Mouse (Mus musculus): ENCODE data around the gene Sfxn2.
"Not testable (repeated sequence)": the region's sequence is repeated elsewhere in the genome, so short reads cannot be mapped to it uniquely, and the experiment has no call there.

Sfxn2 gene

GRCm38 (mm10) chr19:46542750-46543149 is 30.4 kb upstream of the Sfxn2 start:
- no peak for DNase-seq (ENCODE audit: low spot score)

DNA sequence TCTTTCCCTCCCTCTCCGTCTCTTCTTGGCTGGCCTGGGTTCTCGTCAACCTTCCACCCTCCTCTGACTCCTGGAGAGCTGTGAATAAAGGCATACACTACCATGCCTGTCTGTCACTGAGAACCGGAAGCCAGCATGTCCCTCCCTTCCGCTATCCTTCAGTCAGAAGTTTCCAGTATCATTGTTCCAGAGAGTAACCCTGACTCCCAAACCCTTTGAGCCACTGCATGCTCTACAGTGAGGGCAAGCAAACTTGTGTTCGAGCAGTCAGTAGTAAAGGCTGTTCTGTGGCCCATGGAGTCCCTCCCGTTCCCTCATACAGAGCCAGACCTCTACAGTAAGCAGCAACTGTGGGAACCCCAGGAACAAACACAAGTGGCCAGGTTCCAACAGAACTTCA is 25.6 kb upstream of the Sfxn2 start:
- DNase-seq (ENCODE audit: low spot score): no peak

DNA sequence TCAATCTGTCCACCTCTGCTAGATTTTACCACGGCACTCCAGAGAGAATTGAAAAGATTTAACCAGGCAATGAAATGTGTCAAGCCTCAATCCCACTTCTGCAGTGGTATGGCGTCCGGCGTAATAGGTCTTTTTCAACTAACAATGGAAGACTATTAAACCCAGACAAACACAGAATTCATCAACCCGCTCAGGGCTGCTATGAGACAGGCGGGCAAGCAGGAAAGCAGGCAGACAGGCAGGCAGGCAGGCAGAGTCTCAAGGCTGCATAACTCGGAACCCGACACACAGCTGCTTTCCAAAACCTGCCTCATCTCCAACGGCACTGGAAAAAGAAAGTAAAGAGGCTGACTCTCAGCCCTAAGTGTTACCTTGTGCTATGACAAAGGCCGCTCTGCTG is 25.1 kb upstream of the Sfxn2 start:
- DNase-seq (ENCODE audit: low spot score): no peak

- DNase-seq (ENCODE audit: low spot score): no peak
Measured at GRCm38 (mm10) chr19:46550385-46550784, 22.8 kb upstream of the Sfxn2 start.

GRCm38 (mm10) chr19:46552496-46552895 is 20.7 kb upstream of the Sfxn2 start:
- DNase-seq (ENCODE audit: low spot score): no peak

- DNase-seq (ENCODE audit: low spot score): no peak
Measured at GRCm38 (mm10) chr19:46553541-46553955, 19.6 kb upstream of the Sfxn2 start.

DNA sequence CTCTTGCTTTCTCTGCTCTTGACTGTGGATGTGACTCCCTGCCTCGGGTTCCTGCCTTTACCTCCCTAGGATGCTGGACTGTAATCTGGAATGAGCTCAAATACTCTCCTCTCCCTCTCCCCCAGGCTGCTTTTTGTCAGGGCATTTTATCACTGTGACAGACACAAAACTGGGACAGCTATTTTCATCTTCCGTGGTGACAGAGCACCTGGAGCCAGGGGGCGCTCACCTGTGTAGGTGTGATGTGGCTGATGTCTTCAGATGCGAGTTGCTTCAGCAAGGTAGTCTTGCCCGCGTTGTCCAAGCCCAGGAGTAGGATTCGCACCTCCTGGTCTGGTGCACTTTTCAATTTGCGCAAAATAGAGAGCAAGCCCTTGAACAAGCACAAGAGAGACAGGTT is 15.2 kb upstream of the Sfxn2 start:
- DNase-seq (ENCODE audit: low spot score): no peak

GRCm38 (mm10) chr19:46558631-46559030 is 14.5 kb upstream of the Sfxn2 start:
- no peak for DNase-seq (ENCODE audit: low spot score)

GRCm38 (mm10) chr19:46562132-46562531 is 11.0 kb upstream of the Sfxn2 start:
- DNase-seq (ENCODE audit: low spot score): peak; percentile 33

- no peak for DNase-seq (ENCODE audit: low spot score)
Measured at GRCm38 (mm10) chr19:46562581-46563515, 10.3 kb upstream of the Sfxn2 start.

DNA sequence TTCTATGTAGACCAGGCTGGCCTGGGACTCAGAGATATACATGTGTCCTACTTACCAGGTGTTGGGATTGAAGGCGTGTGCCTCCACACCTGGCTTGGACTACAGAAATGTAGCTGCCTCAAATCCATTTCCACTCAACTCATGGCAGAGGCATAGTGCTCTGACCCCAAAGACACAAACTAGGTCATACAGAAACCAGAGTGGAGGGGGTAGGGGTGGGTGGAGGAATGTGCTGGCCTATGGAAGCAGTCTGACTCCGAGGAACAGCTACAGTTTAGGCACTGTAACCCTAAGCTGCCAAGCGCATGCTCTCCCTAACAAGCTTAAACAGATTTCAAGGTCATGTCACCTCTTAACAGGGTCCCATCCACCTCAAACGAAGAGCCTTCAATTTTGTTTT is 9.6 kb upstream of the Sfxn2 start:
- no peak for DNase-seq (ENCODE audit: low spot score)

DNA sequence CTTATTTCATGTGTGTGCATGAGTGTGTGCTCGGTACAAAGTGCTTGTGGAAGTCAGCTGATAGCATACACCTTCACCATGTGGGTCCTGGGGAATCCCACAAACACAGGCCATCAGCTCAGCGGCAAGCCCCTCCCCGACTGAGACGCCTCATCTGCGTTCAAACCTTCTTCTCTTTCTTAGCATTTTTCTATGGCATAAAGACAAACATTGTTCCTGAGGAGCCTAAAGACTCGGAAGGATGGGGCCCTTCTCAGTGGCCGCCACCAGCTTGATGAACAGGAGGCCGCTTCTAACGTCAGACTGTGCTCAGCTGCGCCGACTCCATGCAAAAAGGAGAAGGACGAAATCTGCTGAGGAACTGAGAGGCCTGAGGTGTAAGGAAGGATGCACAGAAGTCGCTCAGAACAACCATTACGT is 9.1 kb upstream of the Sfxn2 start:
- no peak for DNase-seq (ENCODE audit: low spot score)

DNA sequence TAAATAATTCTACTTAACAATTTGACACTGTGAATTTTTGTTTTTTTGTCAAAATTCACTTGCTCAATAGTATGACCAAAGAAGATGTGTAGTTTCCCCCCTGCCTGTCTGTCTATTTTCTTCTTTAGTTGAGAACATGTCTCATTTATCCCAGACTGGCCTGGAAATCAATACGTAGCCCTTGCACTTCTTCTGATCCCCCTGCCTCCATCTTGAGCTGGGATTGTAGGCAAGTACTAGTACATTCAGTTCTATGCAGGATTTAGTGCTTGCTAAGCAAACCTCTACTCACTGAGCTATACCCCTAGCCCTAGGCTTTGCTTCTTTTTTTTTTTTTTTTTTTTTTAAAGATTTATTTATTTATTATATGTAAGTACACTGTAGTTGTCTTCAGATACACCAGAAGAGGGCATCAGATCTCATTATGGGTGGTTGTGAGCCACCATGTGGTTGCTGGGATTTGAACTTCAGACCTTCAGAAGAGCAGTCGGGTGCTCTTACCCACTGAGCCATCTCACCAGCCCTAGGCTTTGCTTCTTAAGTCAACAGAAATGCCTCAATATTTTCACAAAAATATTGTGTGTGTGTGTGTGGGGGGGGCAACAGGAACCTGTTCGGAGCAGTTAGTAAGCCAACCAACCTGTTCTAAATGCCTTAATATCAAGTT is 1.8 kb upstream of the Sfxn2 start:
- DNase-seq (ENCODE audit: low spot score): not testable (repeated sequence)

- no peak for DNase-seq (ENCODE audit: low spot score)
Measured at GRCm38 (mm10) chr19:46571878-46572244, 1.3 kb upstream of the Sfxn2 start.

GRCm38 (mm10) chr19:46572548-46572947 is 617 bp upstream of the Sfxn2 start:
- DNase-seq (ENCODE audit: low spot score): no peak

GRCm38 (mm10) chr19:46573990-46574389 is 825 bp downstream of the Sfxn2 start:
- no peak for DNase-seq (ENCODE audit: low spot score)

DNA sequence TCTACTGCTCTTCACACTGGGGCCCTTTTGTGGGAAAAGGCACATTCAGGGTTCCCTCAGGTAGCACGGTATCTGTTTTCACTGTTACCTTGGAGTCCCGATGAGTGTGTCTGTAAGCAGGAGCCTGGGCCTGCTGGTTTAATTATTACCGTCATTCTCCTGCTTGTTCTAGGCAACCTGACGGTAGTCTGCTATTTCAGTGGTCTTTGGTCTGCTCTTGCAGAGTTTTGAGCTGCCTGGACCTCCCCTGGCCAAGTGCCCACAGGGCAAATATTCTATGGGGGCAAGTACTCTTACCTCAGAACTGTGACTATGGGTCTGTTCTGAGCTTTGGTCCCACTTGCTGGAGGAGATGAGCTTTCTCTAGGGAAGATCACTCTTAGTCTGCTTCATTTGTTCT is 2.0 kb downstream of the Sfxn2 start:
- DNase-seq (ENCODE audit: low spot score): no peak

DNA sequence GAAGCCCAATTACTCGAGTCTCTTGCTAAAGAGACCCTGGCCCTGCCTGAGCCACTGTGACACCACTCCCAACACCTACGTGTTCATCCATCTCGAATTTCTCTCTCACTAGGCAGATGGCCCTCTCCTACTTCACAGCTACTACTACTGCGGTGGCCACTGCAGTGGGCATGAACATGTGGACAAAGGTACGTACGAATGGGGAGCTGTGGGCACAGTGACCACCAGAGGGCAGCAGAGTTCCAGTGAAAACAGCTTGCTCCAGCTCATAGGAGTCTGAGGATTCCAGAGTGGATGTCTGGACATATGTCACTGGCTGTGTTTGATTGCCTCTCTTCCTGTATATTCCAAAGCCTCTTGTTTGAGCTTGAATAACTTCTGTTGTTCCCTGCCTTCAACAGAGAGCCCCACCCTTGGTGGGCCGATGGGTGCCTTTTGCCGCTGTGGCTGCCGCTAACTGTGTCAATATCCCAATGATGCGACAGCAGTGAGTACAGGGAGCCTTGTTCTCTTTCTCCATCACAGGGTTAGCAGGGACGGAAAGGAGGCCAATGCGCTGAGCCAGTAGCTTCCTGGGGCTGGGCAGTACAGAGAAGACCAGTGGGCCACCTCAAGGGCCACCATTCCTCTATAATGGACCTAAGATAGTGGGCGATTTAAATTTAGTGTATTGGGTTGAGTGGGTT is 14.8 kb downstream of the Sfxn2 start:
- peak; percentile 76 for DNase-seq (ENCODE audit: low spot score)

- DNase-seq (ENCODE audit: low spot score): no peak
Measured at GRCm38 (mm10) chr19:46591575-46591974, 18.4 kb downstream of the Sfxn2 start.

GRCm38 (mm10) chr19:46592751-46593439 is 19.7 kb downstream of the Sfxn2 start:
- no peak for DNase-seq (ENCODE audit: low spot score)

DNA sequence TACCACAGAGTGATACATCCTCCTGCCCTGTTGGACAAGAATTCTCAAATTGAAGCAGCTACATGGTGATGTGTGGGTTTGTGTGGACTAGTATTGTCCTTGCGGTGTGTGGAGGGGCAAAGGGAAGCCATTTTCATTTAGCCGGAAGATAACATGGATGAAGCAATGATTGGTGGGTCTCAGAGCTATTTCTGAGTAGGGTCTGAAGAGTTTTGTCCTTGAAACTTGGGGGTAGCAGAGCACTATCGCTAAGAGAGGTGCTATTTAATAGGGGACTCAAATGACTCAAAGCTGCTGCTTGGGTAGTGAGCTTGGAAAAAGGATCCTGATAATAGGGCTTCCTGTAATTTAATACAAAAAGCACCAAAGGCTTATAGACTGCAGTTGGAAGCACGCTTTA is 25.0 kb downstream of the Sfxn2 start:
- DNase-seq (ENCODE audit: low spot score): no peak

GRCm38 (mm10) chr19:46598720-46599252 is 25.6 kb downstream of the Sfxn2 start, which contains the start of gene Wbp1l:
Gene Wbp1l, plus strand, starts transcription at chr19:46599084.
- DNase-seq (ENCODE audit: low spot score): peak; percentile 99
